Mouse (Mus musculus) thymus, postnatal 36 days (tissue): Measurements from ENCODE around the gene Khdc1a.
A peak's percentile ranks its signal among the peaks of the same experiment; 100 is the strongest.
"Not testable (repeated sequence)": the region's sequence is repeated elsewhere in the genome, so short reads cannot be mapped to it uniquely, and the experiment has no call there.

Experiments used
- DNase-seq, 2 experiments: peaks; one replicate each; pipeline ENCODE4 v3.0.0; 2022; ENCODE audit warnings: mixed read lengths in 2 of 2

Khdc1a gene

GRCm38 (mm10) chr1:21349341-21349740 lies at the start of gene Khdc1a:
Gene Khdc1a, plus strand, starts transcription at chr1:21349641.
- no peak for DNase-seq

- DNase-seq: no peak
Measured at GRCm38 (mm10) chr1:21299826-21300225, 49.6 kb upstream of the Khdc1a start.

- no peak for DNase-seq
Measured at GRCm38 (mm10) chr1:21301686-21302085, 47.8 kb upstream of the Khdc1a start.

GRCm38 (mm10) chr1:21304174-21304573 lies 45.3 kb upstream of the Khdc1a start:
- no peak for DNase-seq

- no peak for DNase-seq
Measured at GRCm38 (mm10) chr1:21304646-21305045, 44.8 kb upstream of the Khdc1a start.

- no peak for DNase-seq
Measured at GRCm38 (mm10) chr1:21305443-21305842, 44.0 kb upstream of the Khdc1a start.

- no peak for DNase-seq
Measured at GRCm38 (mm10) chr1:21314336-21314735, 35.1 kb upstream of the Khdc1a start.

- DNase-seq: no peak
Measured at GRCm38 (mm10) chr1:21315756-21316155, 33.7 kb upstream of the Khdc1a start.

- no peak for DNase-seq
Measured at GRCm38 (mm10) chr1:21316305-21316704, 33.1 kb upstream of the Khdc1a start.

- no peak for DNase-seq
Measured at GRCm38 (mm10) chr1:21318202-21318601, 31.2 kb upstream of the Khdc1a start.

GRCm38 (mm10) chr1:21320271-21320670 lies 29.2 kb upstream of the Khdc1a start:
- DNase-seq: not testable (repeated sequence)

GRCm38 (mm10) chr1:21321656-21322055 lies 27.8 kb upstream of the Khdc1a start:
- no peak for DNase-seq

- no peak for DNase-seq
Measured at GRCm38 (mm10) chr1:21323996-21324574, 25.4 kb upstream of the Khdc1a start.

GRCm38 (mm10) chr1:21324633-21325032 lies 24.8 kb upstream of the Khdc1a start:
- no peak for DNase-seq

- DNase-seq: no peak
Measured at GRCm38 (mm10) chr1:21326733-21327132, 22.7 kb upstream of the Khdc1a start.

GRCm38 (mm10) chr1:21331161-21331560 lies 18.3 kb upstream of the Khdc1a start:
- DNase-seq: not testable (repeated sequence)

- DNase-seq: peak; percentile 43 to 61
Measured at GRCm38 (mm10) chr1:21333222-21333973, 16.0 kb upstream of the Khdc1a start.

GRCm38 (mm10) chr1:21335836-21336235 lies 13.6 kb upstream of the Khdc1a start:
- no peak for DNase-seq

GRCm38 (mm10) chr1:21340745-21341144 lies 8.7 kb upstream of the Khdc1a start:
- no peak for DNase-seq

- DNase-seq: peak; percentile 32 to 40
Measured at GRCm38 (mm10) chr1:21344253-21344652, 5.2 kb upstream of the Khdc1a start.

- DNase-seq: not testable (repeated sequence)
Measured at GRCm38 (mm10) chr1:21344752-21345151, 4.7 kb upstream of the Khdc1a start.

GRCm38 (mm10) chr1:21368031-21368430 lies 18.6 kb downstream of the Khdc1a start, which contains the start of gene Khdc1c:
Gene Khdc1c, plus strand, starts transcription at chr1:21368331.
- DNase-seq: not testable (repeated sequence)

GRCm38 (mm10) chr1:21383256-21383655 lies 33.8 kb downstream of the Khdc1a start, which contains the start of gene Khdc1b:
Gene Khdc1b, plus strand, starts transcription at chr1:21383556.
- no peak for DNase-seq

GRCm38 (mm10) chr1:21391138-21391671 lies 41.8 kb downstream of the Khdc1a start:
- DNase-seq: no peak
